Mouse (Mus musculus) lung, postnatal 0 days (tissue): ENCODE measurements around the gene Prdm5. TPM values are rescaled to one million over a fixed set of nuclear protein-coding genes. Genes with fewer than 3 reads are reported as not detected.

Source experiments
- ATAC-seq: fragments of 200-750 bp; cut with Nextera tagmentation; 2 replicates; pipeline ENCODE4 v1.8.0; 2017; ENCODE audit warnings: moderate library complexity
- DNase-seq: peaks from one replicate; pipeline ENCODE4 v3.0.0-alpha.2; 2016; ENCODE audit warnings: low spot score
- H3K27ac ChIP-seq: fragments of 300-500 bp; sonication (generic); 2 replicates; pipeline ENCODE4 v1.5.1; 2014; ENCODE audit warnings: antibody characterized with exemption, mild to moderate bottlenecking, low read length, mixed read lengths
- H3K27me3 ChIP-seq: fragments of 300-500 bp; sonication (generic); replicated peaks from 2 replicates; pipeline ENCODE4 v1.6.1; 2014; ENCODE audit warnings: low read length, mixed read lengths; ENCODE audit not compliant: insufficient read depth
- H3K36me3 ChIP-seq: fragments of 300-500 bp; sonication (generic); 2 replicates; pipeline ENCODE4 v1.6.1; 2014; ENCODE audit warnings: low read length, mixed read lengths; ENCODE audit not compliant: insufficient read depth
- H3K4me1 ChIP-seq: fragments of 300-500 bp; sonication (generic); 2 replicates; pipeline ENCODE4 v1.6.1; 2014; ENCODE audit warnings: antibody characterized with exemption, low read depth, low read length, mixed read lengths; ENCODE audit not compliant: insufficient read depth
- H3K4me2 ChIP-seq: fragments of 300-500 bp; sonication (generic); replicated peaks from 2 replicates; pipeline ENCODE4 v1.6.1; 2014; ENCODE audit warnings: low read depth, mild to moderate bottlenecking, low read length, moderate library complexity, mixed read lengths
- H3K4me3 ChIP-seq: fragments of 300-500 bp; sonication (generic); 2 replicates; pipeline ENCODE4 v1.5.1; 2014; ENCODE audit warnings: low read depth, low read length
- H3K9ac ChIP-seq: fragments of 300-500 bp; sonication (generic); replicated peaks from 2 replicates; pipeline ENCODE4 v1.6.1; 2014; ENCODE audit warnings: low read depth, mild to moderate bottlenecking
- H3K9me3 ChIP-seq: fragments of 300-500 bp; sonication (generic); 2 replicates; pipeline ENCODE4 v1.6.1; 2016; ENCODE audit warnings: low read length, mixed read lengths
- CTCF ChIP-seq: IDR thresholded peaks from 2 replicates; pipeline ENCODE4 v1.5.1; 2016; ENCODE audit warnings: antibody characterized with exemption, mild to moderate bottlenecking
- EP300 ChIP-seq: IDR thresholded peaks from 2 replicates; pipeline ENCODE4 v1.6.1; 2016; ENCODE audit warnings: antibody characterized with exemption, mild to moderate bottlenecking, control low read depth
- WGBS: fragments of 180-500 bp; shearing (Covaris S2); extraction: QIAGEN DNeasy Blood & Tissue Kit; methylation state at CpG from one replicate; pipeline ENCODE4 v1.1.7; 2014; 5-methylcytosine and 5-hydroxymethylcytosine counted together
- polyA plus RNA-seq: library from polyadenylated mRNA; unstranded; fragments of >200 nt; fragmentation: Nextera tagmentation; extraction: Ambion mirVana; gene quantifications from 2 replicates; pipeline ENCODE4 v1.2.1, GENCODE M21; 2015

Gene Prdm5
- polyA plus RNA-seq, 1 experiment from 2014 or later: 9.3 TPM

DNA sequence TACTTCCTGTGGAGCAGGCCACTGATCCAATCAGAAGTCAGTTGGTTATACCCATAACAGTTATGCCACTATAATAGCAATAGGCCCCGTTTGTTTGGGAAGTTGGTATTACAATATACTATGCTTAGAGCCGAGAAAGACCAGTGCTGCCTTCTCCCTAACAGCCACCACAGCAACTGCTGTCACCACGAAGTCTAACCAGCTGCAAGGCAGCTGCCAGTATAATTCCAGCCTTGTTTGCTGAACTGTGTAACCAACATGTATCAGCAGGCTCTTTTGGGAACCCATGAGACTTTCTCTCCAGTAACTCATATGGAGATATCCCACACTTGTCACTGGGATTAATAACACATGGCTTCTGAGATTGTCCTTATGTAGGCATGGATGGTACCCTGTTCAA is 19.6 kb downstream of the Prdm5 start:
- H3K4me1 ChIP-seq: no peaks in the 10 kb centered on the region
- no peak overlapping the region for H3K4me3 ChIP-seq
- WGBS: 87% methylated on average over 3 of the region's 3 CpGs
- no peaks in the 10 kb centered on the region for H3K27me3 ChIP-seq
- ATAC-seq (no peak), DNase-seq (no peak)
- no peak overlapping the region for H3K27ac ChIP-seq
- no peak overlapping the region for H3K9ac ChIP-seq
- H3K4me2 ChIP-seq: no peak overlapping the region
- TF ChIP-seq CTCF (no peak), EP300 (no peak)
- no peaks in the 10 kb centered on the region for H3K36me3 ChIP-seq
- no peaks in the 10 kb centered on the region for H3K9me3 ChIP-seq

DNA sequence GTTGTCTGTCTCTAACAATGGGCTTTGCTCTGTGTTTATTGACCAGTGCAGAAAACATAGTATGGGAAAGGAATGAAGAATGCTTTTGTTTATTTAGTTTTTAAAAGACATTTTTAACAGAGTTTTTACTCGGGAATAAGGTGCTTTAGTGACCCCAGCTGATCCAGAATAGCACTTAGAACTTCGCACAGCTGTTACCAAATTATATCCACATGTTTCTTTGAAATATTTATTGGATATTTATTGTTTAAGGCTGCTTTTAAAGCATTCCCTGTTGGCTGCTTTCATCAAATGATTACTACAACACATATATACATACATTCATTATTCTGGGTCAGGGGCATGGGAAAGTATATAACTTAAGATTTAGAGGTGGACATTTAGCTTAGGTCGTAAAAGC is 32.9 kb downstream of the Prdm5 start:
- ATAC-seq: no peak

DNA sequence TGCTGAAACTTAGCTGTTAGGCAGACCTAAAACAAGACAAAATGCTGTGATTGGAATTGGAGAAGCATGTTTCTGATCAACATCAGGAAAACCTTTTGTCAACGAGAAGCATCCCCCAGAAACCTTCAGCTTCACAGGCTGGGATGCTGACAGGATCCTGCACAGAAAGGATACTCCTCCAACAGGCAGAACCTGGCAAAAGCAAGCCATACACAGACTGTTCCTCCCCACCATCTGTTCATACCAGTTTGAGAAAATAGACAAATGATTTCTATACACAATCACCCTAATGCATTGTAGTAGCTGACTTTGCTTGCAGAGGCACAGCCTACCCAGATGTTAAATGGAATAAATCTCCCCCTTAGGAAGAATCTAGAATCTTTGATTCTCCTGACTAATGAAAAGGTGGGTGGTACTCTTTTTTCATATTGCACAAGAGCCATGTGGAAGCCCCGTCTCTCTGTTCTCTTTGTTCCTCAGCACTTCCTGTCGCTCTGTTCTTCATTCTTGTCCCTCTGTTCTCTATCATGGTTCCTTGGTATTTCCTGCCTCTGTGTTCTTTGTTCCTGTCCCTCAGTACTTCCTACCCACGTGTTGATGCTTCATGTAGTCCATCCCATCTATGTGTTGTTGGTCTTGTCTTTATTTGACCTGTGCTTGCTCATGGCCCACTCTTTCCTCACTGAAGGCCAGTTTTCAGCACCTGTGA is 39.4 kb downstream of the Prdm5 start:
- Histone ChIP-seq H3K9me3 (no peaks in the 10 kb centered on the region), H3K4me1 (0 out of 2 replicates have a peak, but pooled peaks cover 5% of the 10 kb centered on the region), H3K27ac (no peak overlapping the region), H3K27me3 (no peaks in the 10 kb centered on the region), H3K4me3 (no peak overlapping the region), H3K9ac (no peak overlapping the region), H3K36me3 (no peaks in the 10 kb centered on the region), H3K4me2 (no peak overlapping the region)
- DNase-seq (no peak), ATAC-seq (no peak)
- no peak for TF ChIP-seq EP300
- TF ChIP-seq CTCF: no peak
- 50% methylated on average over 4 of the region's 4 CpGs for WGBS

More for the DNA sequence above, 32.9 kb downstream of the Prdm5 start:
- Histone ChIP-seq H3K4me2 (no peak overlapping the region), H3K4me3 (no peak overlapping the region), H3K4me1 (no peaks in the 10 kb centered on the region), H3K9me3 (no peaks in the 10 kb centered on the region), H3K27ac (no peak overlapping the region), H3K9ac (no peak overlapping the region), H3K27me3 (no peaks in the 10 kb centered on the region), H3K36me3 (no peaks in the 10 kb centered on the region)
- 61% methylated on average over 3 of the region's 3 CpGs for WGBS
- no peak for TF ChIP-seq CTCF
- no peak for TF ChIP-seq EP300
- DNase-seq: no peak

DNA sequence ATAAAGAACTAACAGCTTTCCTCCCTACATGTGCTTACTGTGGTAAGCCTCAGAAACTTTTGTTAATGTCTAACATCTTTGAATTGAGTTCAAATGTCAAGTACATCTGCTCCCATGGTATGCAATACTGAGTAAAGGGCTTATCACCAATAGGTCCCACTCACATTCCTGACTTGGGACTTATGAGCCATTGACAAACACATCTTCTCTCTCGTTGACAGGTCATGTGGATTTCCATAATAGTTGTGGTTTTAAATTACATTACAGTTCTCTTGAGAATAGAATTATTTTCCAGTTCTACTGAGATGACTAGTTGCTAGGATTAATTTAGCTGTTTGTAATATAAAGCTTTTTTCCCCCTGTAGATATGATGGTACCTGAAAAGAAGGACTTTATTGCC is 49.9 kb downstream of the Prdm5 start:
- 46% methylated on average over 1 of the region's 1 CpGs for WGBS

DNA sequence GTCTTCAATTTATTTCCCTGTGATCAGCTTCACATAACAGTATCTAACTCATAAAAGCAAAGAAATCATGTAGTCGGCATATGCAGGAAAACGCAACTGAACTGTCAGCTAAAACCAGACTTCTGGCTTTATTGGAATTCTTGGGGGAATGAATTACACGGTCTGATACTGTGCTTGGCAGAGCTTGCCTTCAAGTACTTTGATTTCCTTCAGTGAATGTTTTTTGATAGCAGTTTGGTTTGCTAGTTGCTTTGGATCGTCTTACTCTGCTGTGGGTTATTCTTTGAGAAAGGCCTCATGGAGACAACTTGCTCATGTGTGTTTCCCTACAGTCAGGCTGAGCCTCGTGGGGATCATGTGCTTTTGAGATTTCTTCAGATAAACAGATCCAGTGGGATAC is 52.7 kb downstream of the Prdm5 start:
- WGBS: 84% methylated on average over 5 of the region's 5 CpGs
- ATAC-seq: no peak
- H3K4me2 ChIP-seq: no peak overlapping the region
- H3K27ac ChIP-seq: no peak overlapping the region
- H3K9me3 ChIP-seq: no peaks in the 10 kb centered on the region
- no peaks in the 10 kb centered on the region for H3K27me3 ChIP-seq
- H3K4me1 ChIP-seq: no peaks in the 10 kb centered on the region
- DNase-seq: no peak
- no peaks in the 10 kb centered on the region for H3K36me3 ChIP-seq
- TF ChIP-seq CTCF (no peak), EP300 (no peak)
- H3K4me3 ChIP-seq: no peak overlapping the region
- H3K9ac ChIP-seq: no peak overlapping the region

More for the DNA sequence above, 49.9 kb downstream of the Prdm5 start:
- Histone ChIP-seq H3K4me3 (no peak overlapping the region), H3K4me1 (no peaks in the 10 kb centered on the region), H3K9me3 (no peaks in the 10 kb centered on the region), H3K27ac (no peak overlapping the region), H3K4me2 (no peak overlapping the region), H3K36me3 (no peaks in the 10 kb centered on the region), H3K9ac (no peak overlapping the region), H3K27me3 (no peaks in the 10 kb centered on the region)
- TF ChIP-seq EP300 (no peak), CTCF (no peak)
- ATAC-seq (no peak), DNase-seq (no peak)

DNA sequence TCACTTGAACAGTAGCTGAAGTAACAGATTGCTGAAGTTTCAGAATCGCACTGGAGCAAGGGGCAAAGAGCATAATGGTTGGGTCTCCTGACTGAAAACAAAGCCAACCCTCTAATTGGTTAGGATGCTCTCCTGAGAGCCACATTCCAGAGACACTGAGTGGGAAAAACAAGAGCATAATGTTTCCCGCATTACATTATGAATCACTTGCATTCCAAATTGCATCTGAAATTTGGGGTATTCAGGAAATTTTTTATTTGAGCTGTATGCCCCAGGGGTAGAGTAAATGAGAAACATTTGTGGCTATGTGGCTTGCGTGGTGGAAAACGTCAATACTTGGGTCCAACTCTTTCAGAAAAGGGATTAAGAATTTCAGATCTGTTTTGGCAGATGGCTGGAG is 55.2 kb downstream of the Prdm5 start:
- H3K9ac ChIP-seq: no peak overlapping the region

More for the DNA sequence above, 55.2 kb downstream of the Prdm5 start:
- DNase-seq (no peak), ATAC-seq (no peak)
- Histone ChIP-seq H3K27ac (no peak overlapping the region), H3K4me1 (no peaks in the 10 kb centered on the region), H3K36me3 (no peaks in the 10 kb centered on the region), H3K9me3 (no peaks in the 10 kb centered on the region), H3K4me3 (no peak overlapping the region), H3K27me3 (no peaks in the 10 kb centered on the region), H3K4me2 (no peak overlapping the region)
- no peak for TF ChIP-seq CTCF
- no peak for TF ChIP-seq EP300
- 91% methylated on average over 4 of the region's 4 CpGs for WGBS
